Mouse (Mus musculus) urinary bladder, postnatal 10 days (tissue): Measurements from ENCODE around the gene Zfp346.
"Not testable (repeated sequence)": the region's sequence is repeated elsewhere in the genome, so short reads cannot be mapped to it uniquely, and the experiment has no call there.

Source experiments
- DNase-seq: peaks from one replicate; pipeline ENCODE4 v3.0.0; 2022; ENCODE audit warnings: low spot score

Zfp346 gene

DNA sequence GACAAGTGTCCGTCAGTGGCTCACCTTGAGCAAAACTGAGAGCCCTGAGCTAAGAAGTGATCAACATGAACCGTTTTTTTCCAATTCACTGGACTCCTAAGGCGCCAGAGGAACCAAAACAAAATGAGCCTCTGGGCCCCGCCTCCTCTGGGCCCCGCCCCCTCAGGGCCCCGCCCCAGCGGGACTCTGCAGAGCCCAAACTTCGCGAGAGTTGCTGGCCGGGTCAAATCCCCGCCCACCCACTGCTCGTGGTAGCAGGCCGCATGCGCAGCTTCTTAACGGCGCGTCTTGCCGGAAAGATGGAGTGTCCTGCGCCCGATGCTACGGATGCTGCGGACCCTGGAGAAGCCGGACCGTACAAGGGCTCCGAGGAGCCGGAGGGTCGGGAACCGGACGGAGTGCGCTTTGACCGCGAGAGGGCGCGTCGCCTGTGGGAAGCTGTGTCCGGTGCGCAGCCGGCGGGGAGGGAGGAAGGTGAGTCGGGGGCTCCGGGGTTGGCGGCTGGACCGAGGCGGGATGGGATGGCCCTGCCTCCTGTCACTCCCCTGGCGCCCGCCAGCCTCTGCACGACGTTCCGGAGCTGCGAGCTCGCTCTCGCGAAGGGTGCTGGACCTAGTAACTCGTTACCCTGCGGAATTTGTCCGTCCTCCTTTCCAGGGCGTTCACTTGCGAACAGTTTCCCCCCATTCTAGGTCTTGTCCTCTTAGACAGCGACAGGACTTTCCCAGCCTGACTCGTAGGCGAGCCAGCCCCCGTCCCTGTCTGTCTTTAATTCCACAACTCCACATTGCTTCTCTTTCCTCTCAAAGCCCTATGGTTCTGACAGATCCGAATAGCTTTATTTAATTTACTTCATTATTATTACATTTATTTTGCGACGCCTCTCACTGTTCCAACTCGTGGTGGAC lies at the start of gene Zfp346:
TSS of gene Zfp346 (plus strand) at position 267 of the 908 bp plus-strand sequence.
- DNase-seq = peak; percentile 89

DNA sequence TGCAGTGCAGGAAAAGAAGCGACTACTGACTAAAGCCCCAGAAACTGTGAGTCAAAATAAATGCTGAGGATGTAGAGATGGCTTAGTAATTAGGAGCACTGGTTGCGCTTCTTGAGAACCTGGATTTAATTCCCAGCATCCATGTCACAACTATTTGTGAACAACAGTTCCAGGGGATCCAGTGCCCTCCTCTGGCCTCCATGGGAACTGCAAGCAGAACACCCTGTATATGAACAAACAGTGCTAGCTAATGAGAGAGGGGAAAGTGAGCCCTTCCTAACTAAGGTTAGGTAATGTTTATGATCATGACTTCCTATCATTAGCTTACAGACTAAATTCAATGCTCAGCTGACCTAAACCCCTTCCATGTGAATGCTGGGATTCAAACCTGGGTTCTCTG lies 47.1 kb upstream of the Zfp346 start:
- DNase-seq = no peak

DNA sequence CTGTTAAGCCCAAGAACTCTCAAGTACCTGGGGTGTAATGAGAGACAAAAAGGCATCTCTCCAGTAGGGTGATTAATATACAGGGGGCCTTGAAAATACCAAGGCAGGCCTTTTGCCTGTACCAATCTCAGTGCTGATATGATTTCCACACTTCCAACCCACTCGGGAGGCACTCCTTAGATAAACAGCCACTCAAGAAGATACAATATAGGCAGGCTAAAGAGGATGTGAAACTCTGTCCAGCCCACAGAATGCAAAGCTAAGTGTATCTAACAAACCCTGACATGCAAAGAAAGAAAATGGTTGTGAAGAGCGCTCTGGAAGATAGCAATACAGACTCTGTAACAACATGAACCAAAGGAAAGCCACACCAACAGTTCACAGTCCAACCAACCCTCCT lies 41.8 kb upstream of the Zfp346 start:
- DNase-seq = no peak

DNA sequence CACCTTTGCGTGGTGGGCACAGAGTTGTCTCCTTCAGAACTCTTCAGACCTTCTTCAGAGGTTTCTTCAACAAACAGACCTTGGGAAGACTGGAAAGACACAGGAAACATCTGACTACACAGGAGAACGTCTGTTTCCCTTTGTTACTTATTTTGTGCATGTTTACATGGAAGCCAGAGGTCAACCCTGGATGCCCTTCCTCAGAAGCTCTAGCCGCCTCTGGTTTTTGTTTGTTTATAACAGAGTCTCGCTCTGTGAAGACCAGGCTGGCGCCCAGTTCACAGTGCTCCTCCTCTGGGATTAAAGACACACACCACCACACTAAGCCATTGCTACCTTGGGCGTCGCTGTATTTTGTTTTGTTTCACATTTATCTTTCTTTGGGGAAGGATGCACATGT lies 35.4 kb upstream of the Zfp346 start:
- no peak for DNase-seq

DNA sequence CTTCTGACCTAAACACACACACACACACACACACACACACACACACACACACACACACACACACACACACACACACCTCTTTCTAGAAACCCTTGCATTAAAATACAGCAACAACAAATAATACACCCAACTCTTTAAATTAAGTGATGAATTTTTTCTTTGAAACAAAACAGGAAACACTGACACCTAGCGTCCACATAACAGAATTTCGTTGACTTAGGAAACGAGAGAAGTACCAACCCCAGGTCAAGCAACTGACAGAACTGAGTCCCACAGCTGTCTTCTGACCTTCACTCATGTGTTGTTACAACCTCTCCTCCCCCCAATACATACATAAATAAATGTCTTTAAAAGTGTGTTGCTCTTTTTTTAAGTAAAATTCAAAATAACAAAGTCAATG lies 33.8 kb upstream of the Zfp346 start:
- DNase-seq = no peak

DNA sequence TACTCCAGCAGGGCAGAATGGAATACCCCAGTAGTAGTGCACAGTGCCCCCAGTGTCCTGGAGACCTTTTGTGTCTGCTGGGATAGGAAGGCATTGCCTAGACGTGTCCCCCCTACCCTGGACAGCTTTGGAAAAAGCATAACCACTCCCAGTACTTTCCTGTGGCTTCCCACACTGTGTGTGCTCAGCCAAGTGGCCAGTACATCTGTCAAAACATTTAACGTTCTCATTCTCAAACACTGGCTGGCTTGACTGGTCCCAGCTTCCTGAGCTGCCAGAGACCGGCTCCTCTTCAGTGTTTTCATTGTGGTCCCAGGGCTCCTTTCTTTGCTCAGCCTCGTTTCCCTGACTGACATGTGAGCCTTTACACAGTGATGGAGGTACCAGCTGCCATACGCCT lies 29.5 kb upstream of the Zfp346 start:
- DNase-seq = no peak

DNA sequence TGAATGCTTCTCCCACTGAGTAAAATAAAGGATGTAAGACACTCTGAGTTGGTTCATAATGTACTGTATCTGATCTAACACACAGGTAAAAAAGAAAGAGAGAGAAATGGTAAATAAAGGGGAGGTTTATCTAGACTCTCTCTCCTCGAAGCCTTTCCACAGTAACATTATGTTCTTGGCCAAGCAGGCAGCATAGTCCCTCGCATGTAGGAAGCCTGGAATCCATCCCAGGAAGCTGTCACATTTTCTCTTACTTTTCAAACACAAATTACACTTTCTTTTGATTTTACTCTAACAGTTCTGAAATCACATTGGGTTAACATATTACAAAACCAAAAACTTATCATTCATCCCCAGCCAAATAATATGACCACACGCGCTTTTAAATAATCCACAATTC lies 12.5 kb upstream of the Zfp346 start:
- no peak for DNase-seq

DNA sequence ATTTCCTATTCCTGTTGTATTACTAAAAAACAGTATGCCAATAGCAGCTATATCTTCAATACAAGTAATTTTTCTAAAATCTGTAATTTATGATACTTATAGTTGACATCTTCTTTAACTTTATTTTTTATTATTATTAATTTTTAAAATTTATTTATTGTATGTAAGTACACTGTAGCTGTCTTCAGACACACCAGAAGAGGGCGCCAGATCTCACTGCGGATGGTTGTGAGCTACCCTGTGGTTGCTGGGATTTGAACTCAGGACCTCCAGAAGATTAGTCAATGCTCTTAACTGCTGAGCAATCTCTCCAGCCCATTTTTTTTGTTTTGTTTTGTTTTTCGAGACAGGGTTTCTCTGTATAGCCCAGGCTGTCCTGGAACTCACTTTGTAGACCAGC lies 7.3 kb upstream of the Zfp346 start:
- not testable (repeated sequence) for DNase-seq

DNA sequence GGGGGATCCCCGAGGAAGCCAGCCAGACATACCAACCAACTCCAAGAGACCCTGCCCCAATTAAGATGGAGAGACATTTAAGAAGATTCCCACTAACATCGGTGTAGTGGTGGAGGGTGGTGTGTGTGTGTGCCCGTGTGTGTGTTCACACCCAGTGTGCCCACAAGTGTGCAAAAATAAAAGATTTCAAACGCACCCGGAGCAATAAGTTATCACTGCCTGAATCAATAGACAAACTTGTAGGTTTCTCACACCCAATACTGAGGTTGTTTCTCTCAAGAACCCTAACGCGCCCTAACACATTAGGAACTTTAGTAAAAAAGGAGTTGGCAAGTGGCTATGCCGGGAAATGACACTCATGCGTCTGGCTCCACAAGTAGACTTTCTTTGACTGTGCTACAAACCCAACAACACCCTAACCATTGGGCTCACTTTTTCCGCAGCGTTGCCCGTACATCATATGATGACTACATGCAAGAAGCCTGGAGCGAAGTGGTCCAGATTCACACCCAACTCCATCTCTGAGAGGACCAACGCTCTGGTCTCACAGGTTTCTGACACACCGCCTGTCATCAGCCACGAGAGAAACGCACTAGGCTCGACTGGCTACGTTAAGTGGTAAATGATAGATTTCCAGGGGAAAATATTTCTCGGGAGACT lies 5.9 kb upstream of the Zfp346 start:
- DNase-seq = no peak

DNA sequence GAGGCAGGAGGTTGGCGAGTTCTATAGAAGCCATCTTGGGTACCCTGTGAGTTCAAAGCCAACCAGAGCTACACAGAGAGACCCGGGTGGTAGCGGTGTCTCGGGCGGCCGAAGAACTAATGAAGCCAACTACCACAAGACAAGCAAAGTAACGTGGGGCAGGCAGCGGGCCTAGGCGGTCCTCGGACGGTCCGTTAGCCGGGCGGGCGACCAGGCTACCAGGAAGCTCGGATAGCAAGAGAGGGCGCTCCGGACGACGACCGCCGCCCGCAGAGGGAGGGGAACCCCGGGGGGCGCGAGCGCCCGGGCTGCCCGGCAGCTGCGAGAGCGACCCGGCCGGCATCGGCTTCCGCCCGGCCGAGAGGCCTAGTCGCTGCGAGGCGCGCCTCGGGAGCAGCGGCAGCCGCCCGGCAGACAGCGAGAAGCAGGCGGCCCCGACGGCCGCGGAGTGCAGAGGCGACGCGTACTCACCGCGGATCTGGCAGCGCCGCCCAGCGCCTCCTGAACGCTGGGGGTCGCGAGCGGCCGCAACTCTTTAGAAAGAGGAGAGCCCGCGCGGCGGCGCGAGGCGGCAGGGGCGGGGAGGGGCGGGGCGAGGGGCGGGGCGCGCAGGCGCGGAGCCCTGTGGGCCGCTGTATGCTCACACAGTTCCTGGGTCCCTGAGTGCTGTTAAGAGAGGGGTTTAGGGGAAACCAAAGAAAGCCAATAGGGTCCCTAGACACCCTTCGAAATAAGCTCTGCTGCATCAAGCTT lies 5.2 kb upstream of the Zfp346 start, which contains the start of gene Uimc1:
TSS of gene Uimc1 (minus strand) at position 575 of the 753 bp plus-strand sequence.
- DNase-seq = no peak

DNA sequence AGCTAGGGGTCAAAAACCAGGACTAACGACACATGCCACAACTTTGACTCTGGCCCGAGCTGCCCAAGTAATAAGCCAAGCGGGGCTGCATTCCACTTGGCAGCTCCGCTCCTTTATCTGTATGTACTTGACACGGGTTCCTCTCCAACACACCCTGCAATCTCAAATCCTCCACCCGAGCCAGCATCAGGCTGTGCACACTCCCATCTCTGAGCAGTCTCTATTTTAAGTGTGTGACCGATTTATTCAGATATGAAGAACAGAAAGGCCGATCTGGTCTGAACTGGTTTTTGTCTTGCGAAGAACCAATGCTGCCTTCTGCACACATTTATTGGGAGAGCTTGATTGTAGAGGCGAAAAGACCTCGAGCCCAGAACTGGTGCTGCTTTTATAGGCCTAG lies 3.5 kb upstream of the Zfp346 start:
- no peak for DNase-seq

DNA sequence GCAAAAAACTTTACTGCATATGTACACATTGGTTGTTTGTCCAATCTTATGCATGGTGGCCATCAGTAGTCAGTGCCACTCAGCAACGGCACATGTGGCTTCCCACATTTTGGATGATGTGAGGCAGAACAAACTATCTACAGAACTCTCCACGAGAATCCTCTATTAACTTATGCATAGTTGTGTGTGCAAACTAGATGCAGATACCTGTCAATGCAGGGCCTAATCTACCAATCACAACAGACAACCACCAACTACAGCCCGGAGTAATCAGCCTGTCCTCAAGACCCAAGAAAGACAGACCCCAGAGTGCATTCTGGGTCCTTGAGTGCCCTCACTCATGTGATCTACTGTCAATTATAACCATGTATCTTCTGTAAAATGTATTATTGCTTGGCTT lies 2.7 kb upstream of the Zfp346 start:
- no peak for DNase-seq

DNA sequence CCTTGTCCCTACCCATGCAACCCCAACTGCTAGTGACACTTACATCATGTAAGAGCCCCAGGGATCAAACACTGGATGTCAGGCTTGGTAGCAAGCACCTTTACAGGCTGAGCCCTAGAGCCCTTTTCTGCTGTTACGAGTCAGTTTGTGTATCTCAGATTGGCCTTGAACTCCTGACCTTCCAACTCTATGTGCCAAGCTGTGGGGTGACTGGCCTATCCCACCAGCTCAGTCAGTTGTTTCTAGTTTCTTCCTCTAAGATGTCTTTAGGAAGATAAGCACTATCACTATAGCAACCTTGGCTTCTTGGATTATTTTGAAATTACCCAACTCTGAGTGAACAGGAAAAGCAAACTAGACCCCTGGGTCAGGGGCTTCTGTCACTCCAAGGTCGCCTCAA lies 1.8 kb upstream of the Zfp346 start:
- no peak for DNase-seq

DNA sequence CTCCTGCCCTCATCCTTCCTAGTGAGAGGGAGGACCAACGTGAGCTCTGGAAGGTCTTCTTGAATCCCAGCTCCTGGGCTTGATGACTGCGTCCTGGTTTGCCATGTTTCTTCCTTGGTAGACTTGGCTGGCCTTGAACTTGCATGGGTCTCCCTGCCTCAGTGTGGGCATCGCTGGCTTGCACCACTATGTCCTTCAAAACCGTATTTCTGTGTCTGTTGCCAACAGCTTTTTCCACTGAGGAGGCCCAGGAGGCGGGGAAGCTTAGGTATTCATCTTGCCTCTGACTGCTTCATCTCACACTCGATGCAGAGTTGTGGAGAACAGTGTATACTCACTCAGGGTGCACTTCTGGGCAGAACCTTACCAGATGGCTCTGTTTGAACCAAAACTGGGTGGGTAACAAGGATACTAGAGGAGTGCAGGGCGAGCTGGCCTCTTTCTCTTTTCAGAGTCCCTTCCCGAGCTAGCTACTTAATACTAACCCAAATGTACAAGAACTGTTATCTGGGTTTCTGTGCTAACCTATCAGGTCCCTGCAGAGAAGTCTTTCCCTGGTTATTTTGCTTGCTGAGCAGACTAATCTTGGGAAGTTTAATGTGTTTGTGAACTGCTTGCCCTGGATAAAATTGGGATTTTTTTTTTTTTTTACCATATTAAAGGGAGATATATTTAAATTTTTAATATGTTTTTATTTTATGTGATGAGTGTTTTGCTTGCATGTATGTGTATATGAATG lies 1.0 kb downstream of the Zfp346 start:
- DNase-seq = no peak

DNA sequence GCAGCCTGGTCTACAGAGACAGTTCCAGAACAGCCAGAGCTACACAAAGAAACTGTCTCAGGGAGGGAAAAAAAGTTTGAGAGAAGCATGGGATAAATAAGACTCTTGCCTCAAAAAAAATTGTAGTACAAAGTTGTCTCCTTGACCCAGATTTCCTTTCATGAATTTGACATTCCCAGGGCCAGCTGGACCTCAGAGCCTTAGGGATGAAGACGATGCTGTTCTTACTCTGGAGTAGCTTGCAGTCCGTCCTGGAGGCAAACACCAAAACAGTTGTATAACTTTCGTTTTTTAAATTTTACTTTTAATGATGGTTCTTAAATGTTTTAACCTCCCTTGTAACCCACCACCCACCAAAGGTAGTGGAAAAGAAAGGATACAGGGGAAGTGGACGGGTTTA lies 2.0 kb downstream of the Zfp346 start:
- DNase-seq = no peak

DNA sequence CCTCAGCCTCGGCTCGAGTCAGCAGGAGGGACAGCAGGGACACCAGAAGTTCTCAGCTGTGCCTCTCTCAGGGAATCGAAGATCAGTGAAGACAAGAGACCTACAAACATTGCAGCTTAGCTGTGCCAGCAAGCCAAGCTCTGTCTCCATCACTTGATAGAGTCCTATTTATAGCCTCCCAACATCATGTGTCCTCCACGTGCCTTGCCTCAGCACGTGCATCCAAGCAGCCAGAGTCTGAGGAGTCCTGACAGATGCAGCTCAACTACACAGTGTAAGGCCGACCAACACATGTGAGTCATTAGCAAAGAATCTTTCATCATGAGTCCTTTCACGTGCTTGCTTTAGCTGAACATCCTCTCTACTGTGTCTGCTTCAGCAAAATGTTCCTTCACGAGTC lies 2.6 kb downstream of the Zfp346 start:
- no peak for DNase-seq

DNA sequence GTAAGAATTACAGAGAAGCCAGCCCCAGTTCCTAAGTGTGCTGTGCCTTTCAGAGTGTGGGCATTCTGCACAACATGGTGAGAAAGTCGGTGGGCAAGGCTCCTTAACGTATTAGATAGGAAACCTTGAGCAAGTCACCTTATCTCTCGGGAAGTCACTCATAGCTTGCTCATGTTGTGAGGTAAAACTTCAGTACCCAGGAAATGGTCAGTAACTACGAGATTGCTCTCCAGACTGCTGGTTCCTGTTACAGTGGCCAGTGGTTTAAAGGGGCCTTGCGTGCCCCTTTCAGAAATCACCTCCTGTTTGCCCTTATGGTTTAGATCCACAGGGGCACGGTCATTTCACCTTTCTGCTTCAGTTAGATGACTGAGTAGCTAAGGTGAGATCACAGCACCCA lies 9.3 kb downstream of the Zfp346 start:
- no peak for DNase-seq

DNA sequence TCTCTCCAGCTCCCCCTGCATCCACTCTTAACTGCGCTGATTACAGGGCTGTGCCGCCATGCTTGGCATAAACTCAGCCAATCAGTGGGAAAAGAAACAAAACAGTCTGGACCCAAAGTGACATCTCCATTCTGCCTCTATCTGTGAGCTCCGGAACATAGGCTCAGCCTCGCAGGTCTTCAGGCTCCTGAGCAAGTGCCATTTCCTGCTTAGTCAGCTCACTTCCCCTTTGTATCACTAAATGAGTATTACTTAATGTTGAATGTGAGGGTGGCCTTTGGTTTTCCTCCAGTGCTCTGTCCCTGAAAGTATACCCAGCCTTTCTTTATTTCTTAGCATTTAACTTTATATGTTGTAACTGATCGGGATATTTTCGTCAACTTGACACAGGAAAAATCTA lies 19.8 kb downstream of the Zfp346 start:
- DNase-seq = no peak

DNA sequence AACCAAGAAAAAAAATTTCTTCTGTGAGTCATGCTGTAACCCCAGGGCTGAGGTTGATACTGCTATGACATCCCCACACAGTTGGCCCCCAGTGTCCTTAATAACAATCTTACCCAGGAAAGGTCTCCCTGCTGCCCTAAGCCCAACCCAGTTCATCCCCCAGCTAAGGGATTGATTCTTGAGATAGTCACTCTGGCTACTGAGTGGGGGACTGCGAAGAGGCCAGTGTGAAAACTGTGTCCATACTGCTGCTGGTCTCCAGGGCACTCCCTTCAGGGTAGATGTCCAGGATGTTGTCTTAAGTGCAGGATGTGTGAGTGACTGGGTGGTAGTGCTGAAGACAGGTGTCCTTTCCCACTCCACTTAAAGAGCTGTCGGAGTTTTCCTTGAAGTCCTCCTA lies 28.3 kb downstream of the Zfp346 start, which contains the start of gene Gm17617:
TSS of gene Gm17617 (minus strand) at position 101 of the 400 bp plus-strand sequence.
- no peak for DNase-seq

DNA sequence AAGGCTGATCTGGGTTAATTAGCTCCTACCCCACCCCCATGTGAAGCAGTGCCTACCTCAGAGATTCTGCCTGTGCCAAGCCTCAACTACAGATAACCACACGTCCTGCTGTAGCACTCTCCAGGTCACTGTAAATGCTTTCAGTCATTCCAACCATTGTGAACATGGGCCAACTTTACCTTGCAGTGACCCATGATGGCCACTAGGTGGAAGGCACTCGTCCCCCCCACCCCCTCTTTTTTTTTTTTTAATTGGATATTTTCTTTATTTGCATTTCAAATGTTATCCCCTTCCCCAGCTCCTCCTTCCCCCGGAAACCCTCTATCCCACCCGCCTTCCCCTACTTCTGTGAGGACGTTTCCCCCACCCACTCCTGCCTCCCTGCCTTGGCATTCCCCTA lies 30.3 kb downstream of the Zfp346 start:
- no peak for DNase-seq

DNA sequence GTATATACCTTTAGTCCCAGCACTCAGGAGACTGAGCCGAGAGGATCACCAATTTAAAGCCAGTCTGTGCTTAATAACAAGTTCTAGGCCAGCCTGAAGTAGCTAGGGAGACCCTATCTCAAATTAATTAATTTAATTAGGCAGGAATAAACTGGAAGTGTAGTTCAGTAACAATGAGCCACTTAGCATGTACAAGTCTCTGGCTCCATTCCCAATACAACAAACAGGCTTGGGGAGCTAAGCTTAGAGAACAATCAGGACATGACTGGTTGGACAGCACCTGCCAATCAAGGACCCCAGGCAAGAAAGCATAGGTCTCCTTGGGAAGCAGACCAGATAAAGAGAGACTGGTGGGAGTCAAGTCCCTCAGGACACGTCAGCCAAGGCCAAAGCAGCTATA lies 35.2 kb downstream of the Zfp346 start:
- no peak for DNase-seq
